Mouse (Mus musculus): ENCODE measurements at regions not wholly inside any gene's neighbourhood (a gene's known extent, or its start where the extent isn't known, plus 50 kb on each side); places are given as distances from the start of the nearest gene placed in this dataset.

DNA sequence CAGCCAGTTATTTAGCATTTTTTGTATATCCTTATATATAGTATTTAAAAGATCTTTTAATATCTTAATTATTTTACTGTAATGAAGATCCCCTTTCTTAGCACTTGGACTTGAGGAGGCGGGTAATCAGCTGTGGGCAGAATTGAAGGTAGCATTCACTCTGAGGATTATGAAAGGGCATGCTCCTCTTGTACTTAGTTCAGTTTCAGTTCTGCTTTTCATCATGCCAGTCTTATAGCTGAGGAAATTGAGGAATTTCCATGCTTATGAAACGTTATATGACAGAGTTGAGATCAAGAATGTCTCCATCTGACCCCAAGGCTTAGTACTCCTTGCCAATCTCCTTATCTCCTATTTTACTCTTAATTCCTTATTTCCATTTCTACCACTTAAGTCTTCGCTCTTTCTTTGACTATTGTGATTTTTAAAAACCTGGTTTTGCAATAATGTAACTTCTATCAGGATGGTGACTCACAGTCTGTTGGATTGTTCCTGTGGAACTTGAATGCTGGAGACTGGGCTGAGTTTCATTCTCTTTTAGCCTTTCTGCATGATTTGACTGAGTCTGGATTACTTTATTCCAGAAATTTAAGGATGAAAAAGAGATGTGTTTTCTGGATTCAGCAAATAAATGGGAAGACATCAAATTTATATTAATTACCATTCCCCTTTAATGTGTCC is 133.6 kb downstream of the Papss1 start:
- no peak overlapping the region for H3K4me3 ChIP-seq (ENCODE audit: insufficient read depth, low read depth, low read length)
- no peak overlapping the region for H3K27ac ChIP-seq (replicated peaks; ENCODE audit: low read depth, low read length)
- H3K4me1 ChIP-seq (ENCODE audit: control insufficient read depth, insufficient read depth, insufficient read length, low read length), result no peaks in the 10 kb centered on the region

DNA sequence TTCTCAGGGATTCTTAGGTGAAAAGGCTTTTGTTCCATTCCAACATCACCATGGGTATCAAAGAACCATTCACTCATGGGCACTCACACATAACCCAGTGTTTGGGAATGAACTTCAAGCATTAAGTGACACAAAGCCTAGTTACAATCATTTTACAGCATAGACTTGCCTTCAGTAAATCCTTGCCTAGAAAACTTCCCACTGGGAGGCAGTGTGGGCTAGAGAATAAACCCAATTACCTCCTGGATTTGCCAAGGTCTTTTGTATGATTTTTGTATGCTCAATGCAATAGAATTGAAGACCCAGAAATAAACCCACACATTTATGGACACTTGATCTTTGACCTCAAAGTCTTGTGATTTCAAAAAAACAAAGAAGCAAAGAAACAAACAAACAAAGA is 138.6 kb downstream of the Papss1 start:
- H3K27ac ChIP-seq (replicated peaks; ENCODE audit: low read depth, low read length), result no peak overlapping the region
- H3K4me3 ChIP-seq (ENCODE audit: insufficient read depth, low read depth, low read length), result no peak overlapping the region
- H3K4me1 ChIP-seq (ENCODE audit: control insufficient read depth, insufficient read depth, insufficient read length, low read length), result no peaks in the 10 kb centered on the region

DNA sequence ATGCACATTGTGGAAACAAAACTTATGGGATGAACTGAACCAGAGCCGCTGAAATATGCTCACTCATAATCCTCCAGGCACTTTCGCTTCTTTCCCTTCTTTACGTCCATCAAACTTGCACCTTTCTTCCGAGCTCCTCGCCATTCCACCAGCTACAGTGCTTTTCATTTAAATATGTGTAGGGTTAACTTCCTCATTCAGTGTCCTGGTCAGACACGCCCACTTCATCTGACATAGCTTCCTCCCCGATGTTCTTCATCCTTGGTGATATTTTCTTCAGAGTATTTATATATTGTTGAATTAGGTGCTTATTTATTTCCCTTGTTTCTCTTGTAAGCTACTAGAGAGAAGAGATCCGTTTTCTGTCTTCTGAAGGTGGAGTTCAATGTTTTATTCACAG is 149.0 kb downstream of the Papss1 start:
- no peak overlapping the region for H3K4me3 ChIP-seq (ENCODE audit: insufficient read depth, low read depth, low read length)
- no peak overlapping the region for H3K27ac ChIP-seq (replicated peaks; ENCODE audit: low read depth, low read length)
- H3K4me1 ChIP-seq (ENCODE audit: control insufficient read depth, insufficient read depth, insufficient read length, low read length), result no peaks in the 10 kb centered on the region

DNA sequence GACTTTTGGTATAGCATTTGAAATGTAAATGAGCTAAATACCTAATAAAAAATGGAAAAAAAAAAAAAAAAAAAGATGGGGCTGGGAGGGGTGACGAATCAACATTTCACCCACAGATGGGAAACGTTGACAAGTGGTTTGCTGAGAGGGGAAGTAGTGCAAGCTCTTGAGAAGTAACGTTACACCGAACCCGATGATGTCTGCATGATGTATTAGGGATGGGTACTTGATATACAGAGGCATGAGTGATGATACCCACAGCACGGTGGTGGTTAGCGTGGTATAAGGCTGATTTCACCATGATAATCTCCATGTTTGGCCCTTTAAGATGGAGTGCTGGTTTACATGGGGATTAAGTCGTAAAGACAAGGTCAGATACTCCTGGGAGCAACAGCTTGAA is 154.2 kb downstream of the Papss1 start:
- Histone ChIP-seq H3K4me1 (ENCODE audit: control insufficient read depth, insufficient read depth, insufficient read length, low read length) (no peaks in the 10 kb centered on the region), H3K4me3 (ENCODE audit: insufficient read depth, low read depth, low read length) (no peak overlapping the region), H3K27ac (replicated peaks; ENCODE audit: low read depth, low read length) (no peak overlapping the region)

DNA sequence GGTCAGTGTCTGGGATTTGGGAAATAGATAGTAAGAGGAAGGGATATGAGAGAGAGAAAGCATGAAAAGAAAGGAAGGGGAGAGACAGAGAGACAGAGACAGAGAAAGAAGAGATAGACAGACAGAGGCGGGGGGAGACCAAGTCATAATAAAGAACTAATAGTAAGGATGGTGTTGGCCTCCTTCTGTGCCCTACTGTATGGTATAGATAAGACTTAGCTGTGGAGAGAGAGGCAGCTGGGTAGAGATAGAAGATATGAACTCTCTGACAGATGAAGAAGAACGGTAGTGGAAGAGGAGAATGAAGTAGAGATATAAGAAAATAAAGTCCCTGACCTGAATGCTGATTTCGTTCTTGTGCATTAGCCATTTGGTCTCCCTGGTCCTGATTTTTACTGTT is 164.1 kb downstream of the Papss1 start:
- Histone ChIP-seq H3K4me1 (ENCODE audit: control insufficient read depth, insufficient read depth, insufficient read length, low read length) (no peaks in the 10 kb centered on the region), H3K27ac (replicated peaks; ENCODE audit: low read depth, low read length) (no peak overlapping the region), H3K4me3 (ENCODE audit: insufficient read depth, low read depth, low read length) (no peak overlapping the region)

DNA sequence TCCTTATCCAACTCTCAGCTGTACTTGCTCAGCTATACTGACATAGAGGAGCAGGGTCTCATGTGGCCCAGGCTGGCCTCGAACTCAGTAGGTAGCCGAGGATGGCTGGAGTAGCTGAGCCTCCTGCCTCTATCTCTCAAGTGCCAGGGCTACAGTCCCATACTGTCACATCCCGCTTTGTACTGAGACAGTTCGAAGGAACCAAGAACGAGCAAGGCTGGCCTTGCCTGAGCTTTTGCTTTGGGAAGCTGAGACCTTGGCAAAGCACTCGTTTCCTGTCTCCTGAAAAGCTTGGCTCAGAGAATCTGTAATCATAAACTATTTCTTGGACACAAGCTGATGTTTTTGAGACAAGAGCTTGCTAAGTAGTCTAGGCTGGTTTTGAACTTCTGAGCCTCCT is 169.7 kb downstream of the Papss1 start:
- no peaks in the 10 kb centered on the region for H3K4me1 ChIP-seq (ENCODE audit: control insufficient read depth, insufficient read depth, insufficient read length, low read length)
- H3K27ac ChIP-seq (replicated peaks; ENCODE audit: low read depth, low read length), result no peak overlapping the region
- H3K4me3 ChIP-seq (ENCODE audit: insufficient read depth, low read depth, low read length), result no peak overlapping the region

DNA sequence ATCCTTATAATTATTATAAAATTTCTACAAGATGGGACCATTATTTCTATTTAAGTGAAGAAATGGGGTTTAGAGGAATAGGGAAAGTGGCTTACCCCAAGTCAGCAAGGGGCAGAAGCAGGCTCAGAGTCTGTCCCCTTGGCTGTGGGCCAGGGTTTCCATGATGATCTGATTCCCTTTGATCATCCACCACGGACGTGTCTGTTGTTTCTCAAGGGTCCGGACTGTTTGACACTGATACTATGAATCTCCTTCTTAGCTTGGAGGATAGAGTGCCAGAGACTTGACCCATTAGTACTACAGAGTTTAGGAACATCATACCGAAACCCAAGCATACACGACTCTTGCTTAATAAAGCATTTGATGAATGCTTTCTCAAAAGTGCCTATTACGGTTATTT is 172.9 kb downstream of the Papss1 start:
- H3K4me3 ChIP-seq (ENCODE audit: insufficient read depth, low read depth, low read length), result no peak overlapping the region
- H3K4me1 ChIP-seq (ENCODE audit: control insufficient read depth, insufficient read depth, insufficient read length, low read length), result no peaks in the 10 kb centered on the region
- H3K27ac ChIP-seq (replicated peaks; ENCODE audit: low read depth, low read length), result no peak overlapping the region

DNA sequence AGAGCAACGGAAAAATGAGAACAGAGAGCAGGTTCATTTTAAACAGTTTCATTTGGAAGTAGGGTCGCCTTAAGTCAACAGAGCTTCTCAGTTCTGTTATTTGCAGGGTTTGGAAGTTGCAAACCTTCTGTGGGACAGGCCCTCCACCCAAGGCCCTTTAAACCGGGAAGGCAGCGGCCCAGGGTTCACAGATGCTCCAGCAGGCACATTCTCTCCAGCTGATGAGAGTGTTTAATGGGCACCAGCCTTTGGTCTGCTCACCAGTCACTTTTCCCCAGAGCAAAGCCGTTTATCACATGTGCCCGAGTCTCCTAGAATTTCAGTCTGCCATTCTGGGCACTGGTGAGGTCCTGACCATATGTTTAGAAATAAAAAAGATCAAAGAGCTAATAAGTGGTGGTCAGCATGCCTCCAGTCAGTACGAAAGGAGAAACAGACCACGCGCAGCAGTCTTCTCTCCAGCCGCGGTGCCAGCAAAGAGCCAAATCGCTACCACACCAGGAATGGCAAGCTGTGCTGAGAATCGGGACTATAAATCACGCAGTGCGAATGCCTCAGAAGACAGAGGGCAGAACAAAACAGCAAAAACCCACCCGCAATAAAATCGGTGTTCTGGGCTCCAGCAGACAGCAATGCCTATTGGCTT is 173.5 kb downstream of the Papss1 start:
- Histone ChIP-seq H3K27ac (replicated peaks; ENCODE audit: low read depth, low read length) (no peak overlapping the region), H3K4me1 (ENCODE audit: control insufficient read depth, insufficient read depth, insufficient read length, low read length) (no peaks in the 10 kb centered on the region), H3K4me3 (ENCODE audit: insufficient read depth, low read depth, low read length) (no peak overlapping the region)

DNA sequence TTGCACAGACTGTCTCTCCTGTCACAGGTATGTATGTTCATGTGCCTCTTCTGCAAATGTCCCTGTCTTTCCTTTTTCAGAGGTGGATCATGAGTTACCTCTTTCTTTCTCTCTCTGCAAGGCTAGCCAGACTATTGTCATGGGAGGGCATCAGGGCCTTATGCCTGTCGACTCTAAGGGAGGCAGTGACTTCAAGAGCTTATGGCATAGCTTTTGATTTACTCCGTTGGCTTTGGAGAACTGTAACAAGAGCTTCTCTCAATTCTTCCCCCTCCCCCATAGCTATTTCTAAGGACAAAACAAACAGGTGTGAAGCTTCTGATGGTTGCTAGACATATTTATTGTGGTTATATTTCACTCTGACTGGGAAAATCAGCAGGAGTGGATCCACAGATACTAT is 191.0 kb downstream of the Papss1 start:
- H3K4me3 ChIP-seq (ENCODE audit: insufficient read depth, low read depth, low read length), result no peak overlapping the region
- H3K4me1 ChIP-seq (ENCODE audit: control insufficient read depth, insufficient read depth, insufficient read length, low read length), result no peaks in the 10 kb centered on the region
- H3K27ac ChIP-seq (replicated peaks; ENCODE audit: low read depth, low read length), result no peak overlapping the region

DNA sequence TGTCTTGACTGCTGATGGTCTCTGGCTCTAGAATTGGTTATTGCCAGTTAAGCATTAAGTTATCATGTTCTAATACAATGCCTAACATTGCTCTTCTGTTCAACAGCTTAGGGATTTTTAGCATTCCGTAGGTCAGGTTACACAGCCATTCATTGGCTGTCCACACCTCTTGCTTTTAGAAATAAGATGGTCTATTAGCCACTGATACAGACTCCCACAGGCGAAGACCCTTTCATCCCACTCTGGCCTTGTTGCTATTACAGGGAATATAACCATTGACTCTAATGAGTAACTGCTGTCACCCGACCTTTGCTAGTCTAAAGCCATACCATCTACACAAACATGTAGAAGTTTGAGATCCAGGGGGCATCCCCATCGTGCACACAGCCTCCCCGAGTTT is 191.6 kb downstream of the Papss1 start:
- Histone ChIP-seq H3K4me3 (ENCODE audit: insufficient read depth, low read depth, low read length) (no peak overlapping the region), H3K27ac (replicated peaks; ENCODE audit: low read depth, low read length) (no peak overlapping the region), H3K4me1 (ENCODE audit: control insufficient read depth, insufficient read depth, insufficient read length, low read length) (no peaks in the 10 kb centered on the region)

DNA sequence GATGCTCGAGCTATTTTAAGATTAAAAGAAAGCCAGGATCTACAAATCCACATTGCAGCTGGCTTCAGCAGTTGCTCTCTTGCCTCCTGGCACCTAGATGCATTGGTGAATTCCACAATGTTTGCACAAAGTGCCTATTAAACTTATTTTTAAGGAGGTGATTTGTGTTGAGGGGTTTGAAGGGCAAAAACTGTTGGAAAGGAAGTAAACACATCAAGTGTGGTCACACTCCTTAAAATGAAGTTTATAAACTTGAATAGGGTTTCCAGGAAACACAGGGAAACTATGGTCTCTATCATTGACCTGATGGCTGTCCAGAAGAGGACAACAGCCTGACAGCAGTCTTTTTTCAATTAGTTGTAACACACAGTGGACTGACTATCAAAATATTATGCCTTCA is 205.4 kb downstream of the Papss1 start:
- Histone ChIP-seq H3K27ac (replicated peaks; ENCODE audit: low read depth, low read length) (no peak overlapping the region), H3K4me3 (ENCODE audit: insufficient read depth, low read depth, low read length) (no peak overlapping the region), H3K4me1 (ENCODE audit: control insufficient read depth, insufficient read depth, insufficient read length, low read length) (no peaks in the 10 kb centered on the region)

DNA sequence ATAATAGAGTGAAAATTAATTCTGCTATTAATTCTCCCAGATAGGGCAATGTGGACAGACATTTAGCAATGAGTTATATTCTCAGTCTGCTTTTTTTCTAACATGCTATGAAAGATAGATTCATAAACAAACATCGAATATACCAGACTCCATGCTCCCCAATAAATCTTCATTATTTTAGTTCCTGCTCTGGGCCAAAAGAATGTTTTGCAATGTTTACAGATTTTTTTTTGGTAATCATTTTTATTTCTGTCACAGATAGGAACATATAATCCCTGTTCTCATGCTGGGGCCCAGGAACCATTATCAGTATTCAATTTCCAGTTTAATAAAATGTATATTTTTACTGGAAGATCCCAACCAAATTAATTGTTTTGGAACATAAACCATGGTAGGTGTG is 205.9 kb downstream of the Papss1 start:
- no peak overlapping the region for H3K27ac ChIP-seq (replicated peaks; ENCODE audit: low read depth, low read length)
- H3K4me3 ChIP-seq (ENCODE audit: insufficient read depth, low read depth, low read length), result no peak overlapping the region
- no peaks in the 10 kb centered on the region for H3K4me1 ChIP-seq (ENCODE audit: control insufficient read depth, insufficient read depth, insufficient read length, low read length)

DNA sequence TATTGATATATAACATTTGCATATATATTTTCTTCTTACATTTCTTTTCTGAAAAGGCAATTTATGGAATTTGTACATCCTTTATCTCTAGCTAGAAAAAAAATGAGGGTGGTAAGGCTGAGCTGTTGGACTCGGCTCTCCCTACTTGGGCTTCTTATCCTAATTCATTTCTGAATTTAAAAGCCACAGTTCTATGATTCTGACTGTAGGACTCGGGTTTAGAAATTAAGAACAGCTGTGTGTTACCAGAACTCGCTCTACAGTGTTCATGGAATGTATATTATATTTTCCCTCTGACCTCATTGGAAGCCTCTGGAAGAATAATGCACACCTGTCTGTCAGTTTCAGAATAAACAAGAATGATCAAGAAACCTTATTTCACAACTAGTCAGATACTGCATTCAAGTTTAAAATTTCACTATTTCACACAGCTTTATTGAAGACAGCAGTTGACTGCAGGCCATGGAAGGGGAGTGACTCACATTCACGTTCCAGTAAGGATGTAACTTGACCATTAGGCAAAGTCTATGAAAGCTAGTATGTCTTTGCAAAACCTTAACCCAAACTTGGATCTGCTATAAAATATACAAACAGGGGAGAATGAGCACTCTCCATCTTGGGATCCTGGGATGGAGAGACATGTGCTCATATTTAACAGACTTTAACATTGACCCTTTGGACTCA is 207.4 kb downstream of the Papss1 start:
- H3K27ac ChIP-seq (replicated peaks; ENCODE audit: low read depth, low read length), result no peak overlapping the region
- H3K4me1 ChIP-seq (ENCODE audit: control insufficient read depth, insufficient read depth, insufficient read length, low read length), result no peaks in the 10 kb centered on the region

DNA sequence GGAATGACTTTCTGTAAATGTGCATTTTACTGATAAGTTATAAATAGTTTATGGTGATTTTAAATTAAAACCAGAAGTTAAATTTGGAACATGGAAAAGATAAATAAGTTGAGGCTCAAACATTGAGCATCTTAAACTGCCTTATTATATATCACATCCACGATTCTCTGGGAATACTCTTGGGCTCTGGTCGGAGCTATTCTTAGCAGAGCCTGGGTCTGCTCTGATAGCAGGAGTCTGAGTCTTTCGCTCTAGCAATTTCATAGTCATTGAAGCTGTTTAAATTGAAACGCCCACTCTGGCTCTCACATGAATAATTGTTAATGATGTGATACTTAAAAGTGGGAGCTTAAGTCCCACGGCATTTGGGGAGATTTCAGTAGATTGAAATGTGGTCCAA is 208.0 kb downstream of the Papss1 start:
- Histone ChIP-seq H3K4me1 (ENCODE audit: control insufficient read depth, insufficient read depth, insufficient read length, low read length) (no peaks in the 10 kb centered on the region), H3K4me3 (ENCODE audit: insufficient read depth, low read depth, low read length) (no peak overlapping the region), H3K27ac (replicated peaks; ENCODE audit: low read depth, low read length) (no peak overlapping the region)

More for the DNA sequence above, 207.4 kb downstream of the Papss1 start:
- H3K4me3 ChIP-seq (ENCODE audit: insufficient read depth, low read depth, low read length), result no peak overlapping the region

DNA sequence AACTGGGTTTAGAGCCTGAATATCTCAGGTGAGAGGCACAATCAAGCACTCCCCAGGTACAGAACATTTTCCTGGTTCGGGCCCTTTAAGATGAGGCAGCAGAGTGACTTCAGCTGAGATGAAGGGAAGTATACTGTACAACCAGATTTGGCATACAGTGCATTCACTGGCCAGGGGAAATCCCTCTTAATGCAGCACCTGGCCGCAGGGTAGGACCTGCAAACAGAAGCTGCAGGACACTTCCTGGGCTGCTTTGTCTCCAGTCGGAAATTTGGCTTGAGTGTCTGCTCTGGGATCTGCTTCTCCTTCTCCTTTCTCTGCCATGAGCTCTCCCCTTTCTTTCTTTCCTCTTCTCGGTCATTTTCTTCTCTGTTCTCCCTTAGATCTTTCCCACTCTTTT is 210.9 kb downstream of the Papss1 start:
- no peak overlapping the region for H3K4me3 ChIP-seq (ENCODE audit: insufficient read depth, low read depth, low read length)
- H3K27ac ChIP-seq (replicated peaks; ENCODE audit: low read depth, low read length), result no peak overlapping the region
- no peaks in the 10 kb centered on the region for H3K4me1 ChIP-seq (ENCODE audit: control insufficient read depth, insufficient read depth, insufficient read length, low read length)

DNA sequence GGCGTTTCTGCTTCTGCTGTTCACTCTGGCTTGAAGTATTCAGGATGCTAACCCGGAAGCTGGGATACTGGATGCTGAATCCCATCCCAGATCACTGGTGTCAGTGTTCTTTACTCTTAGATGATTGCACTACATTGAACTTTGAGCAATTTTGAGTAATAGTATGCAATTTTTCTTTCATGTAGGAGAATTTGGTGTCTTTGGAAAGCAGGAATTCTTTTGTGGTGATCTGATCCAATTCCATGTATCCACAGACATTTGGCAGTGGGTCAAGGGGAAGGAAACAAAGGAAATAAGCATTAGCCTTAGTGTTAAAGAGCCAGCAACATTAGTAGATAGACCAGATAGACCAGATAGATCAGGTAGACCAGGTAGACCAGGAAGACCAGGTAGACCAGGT is 212.1 kb downstream of the Papss1 start:
- no peak overlapping the region for H3K4me3 ChIP-seq (ENCODE audit: insufficient read depth, low read depth, low read length)
- no peak overlapping the region for H3K27ac ChIP-seq (replicated peaks; ENCODE audit: low read depth, low read length)
- no peaks in the 10 kb centered on the region for H3K4me1 ChIP-seq (ENCODE audit: control insufficient read depth, insufficient read depth, insufficient read length, low read length)

Measured in brown adipose tissue, adult 24 weeks (tissue).